Mouse (Mus musculus) testis, postnatal 10 days (tissue): Measurements from ENCODE around the gene Etv2.

Experiments used
- DNase-seq: peaks from one replicate; pipeline ENCODE4 v3.0.0; 2021; ENCODE audit warnings: low spot score

Etv2 gene

DNA sequence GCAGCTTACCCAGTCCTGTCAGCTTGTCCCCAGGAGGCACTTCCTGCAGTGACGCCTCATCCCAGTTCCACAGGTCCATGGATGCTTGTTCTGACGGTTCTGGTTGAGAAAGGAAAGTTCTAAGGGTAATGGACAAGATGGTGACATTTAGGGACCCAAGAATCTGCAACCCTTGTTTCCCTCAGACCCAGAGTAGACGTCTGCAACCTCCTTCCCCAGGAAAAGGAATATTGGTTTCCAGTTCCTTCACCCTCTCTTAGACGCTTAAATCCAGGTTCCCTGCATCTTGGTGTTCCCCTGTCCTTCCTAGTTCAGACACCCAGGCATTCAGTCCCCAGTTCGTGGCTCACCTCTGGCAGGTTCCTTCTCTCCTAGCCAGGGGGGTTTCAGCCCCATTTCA lies at the start of gene Etv2:
Etv2 (minus strand) TSS at position 101 of the 400 bp plus-strand sequence.
- no peak for DNase-seq

DNA sequence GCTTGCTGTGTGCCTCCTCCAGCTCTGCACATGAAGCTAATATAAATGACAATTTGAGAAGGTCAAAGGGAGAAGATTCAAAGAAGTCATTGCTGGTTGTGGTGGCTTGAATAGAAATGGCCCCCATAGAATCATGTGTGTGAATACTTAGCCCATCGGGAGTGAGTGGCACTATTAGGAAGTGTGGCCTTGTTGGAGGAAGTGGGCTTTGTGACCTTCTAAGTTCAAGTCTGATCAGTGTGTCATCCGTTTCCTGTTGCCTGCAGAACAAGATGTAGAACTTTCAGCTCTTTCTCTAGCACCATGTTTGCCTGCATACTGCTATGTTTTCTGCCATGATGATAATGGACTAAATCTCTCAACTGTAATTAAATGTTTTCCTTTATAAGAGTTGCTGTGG lies 47.8 kb upstream of the Etv2 start:
- DNase-seq: no peak

- DNase-seq: peak; percentile 72
Measured at GRCm38 (mm10) chr7:30681897-30682296, 46.2 kb upstream of the Etv2 start.

DNA sequence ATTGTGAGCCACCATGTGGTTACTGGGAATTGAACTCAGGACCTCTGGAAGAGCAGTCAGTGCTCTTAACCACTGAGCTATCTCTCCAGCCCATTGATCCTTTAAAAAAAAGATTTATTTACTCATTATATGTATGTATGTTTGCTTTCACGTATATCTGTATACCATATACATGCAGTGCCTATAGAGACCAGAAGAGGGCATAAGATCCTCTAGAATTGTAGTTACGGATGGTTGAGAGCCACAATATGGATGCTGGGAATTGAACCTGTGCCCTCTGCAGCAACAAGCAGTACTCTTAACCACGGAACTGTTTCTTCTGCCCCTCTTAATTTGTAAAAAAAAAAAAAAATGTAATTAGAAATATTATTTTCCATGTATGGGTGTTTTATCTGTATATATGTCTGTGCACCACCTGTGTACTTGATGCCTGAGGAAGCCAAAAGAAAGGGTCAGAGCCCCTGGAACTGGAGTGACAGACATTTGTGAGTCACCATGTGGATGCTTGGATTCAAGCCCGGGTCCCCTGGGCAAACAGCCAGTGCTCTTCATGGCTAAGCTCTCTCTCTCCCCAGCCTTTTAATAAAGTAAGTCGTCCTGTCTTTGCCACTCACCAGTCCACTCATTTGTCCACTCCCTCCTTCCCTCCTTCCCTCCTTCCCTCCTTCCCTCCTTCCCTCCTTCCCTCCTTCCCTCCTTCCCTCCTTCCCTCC lies 42.8 kb upstream of the Etv2 start:
- DNase-seq: peak; percentile 68

DNA sequence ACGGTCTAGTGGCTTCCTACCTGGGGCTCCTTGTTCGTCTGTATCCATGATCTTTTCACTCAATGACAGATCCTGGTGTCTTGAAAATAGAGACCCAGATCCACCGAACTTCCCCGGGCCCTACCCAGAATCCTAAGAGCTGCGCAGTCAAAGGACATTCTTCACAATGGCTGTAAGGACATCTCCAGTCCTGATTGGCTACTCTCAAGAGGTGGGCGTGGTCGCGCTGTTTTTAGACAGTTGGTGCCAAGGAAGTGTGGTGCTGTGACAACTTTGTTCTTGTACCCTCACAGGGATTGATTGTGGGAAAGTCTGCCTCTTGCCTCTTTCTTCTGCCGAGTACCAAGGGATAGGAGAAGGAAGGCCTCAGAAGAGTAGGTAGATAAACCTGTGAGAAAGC lies 35.8 kb upstream of the Etv2 start, which contains the start of gene Pmis2:
Pmis2 (minus strand) TSS at position 126 of the 400 bp plus-strand sequence.
- no peak for DNase-seq

- DNase-seq: no peak
Measured at GRCm38 (mm10) chr7:30669229-30669628, 33.6 kb upstream of the Etv2 start.

GRCm38 (mm10) chr7:30665321-30665720 lies 29.7 kb upstream of the Etv2 start:
- DNase-seq: no peak

- peak; percentile 93 for DNase-seq
Measured at GRCm38 (mm10) chr7:30664529-30665200, 29.0 kb upstream of the Etv2 start, which contains the start of gene Haus5. Gene Haus5 (minus strand): TSS chr7:30664994.

GRCm38 (mm10) chr7:30649591-30650540 lies 14.2 kb upstream of the Etv2 start, which contains the start of gene Rbm42:
Gene Rbm42 (minus strand): TSS chr7:30650317.
- peak; percentile 98 for DNase-seq

DNA sequence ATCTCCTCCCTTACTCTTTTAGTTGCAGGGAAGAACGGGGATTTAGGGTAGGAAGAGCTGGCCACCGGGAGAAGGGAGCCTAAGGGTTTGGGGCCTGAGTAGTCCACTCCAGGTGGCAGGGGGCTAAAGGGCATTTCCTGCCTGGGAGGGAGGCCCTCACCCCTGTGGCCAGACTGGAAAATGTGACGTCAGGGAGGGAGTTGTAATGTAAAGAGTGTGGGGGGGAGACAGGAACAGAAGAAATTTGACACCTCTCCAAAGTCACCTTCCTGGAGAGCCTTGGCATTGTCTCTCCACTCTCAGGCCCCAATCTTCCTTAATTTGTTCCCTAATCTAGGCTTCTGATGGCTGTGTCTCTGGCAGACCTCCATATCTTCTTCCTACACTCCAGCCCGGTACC lies 3.4 kb upstream of the Etv2 start:
- DNase-seq: no peak

- no peak for DNase-seq
Measured at GRCm38 (mm10) chr7:30636395-30636794, 743 bp upstream of the Etv2 start.

GRCm38 (mm10) chr7:30634621-30635020 lies 1.0 kb downstream of the Etv2 start:
- DNase-seq: peak; percentile 84

- no peak for DNase-seq
Measured at GRCm38 (mm10) chr7:30633762-30634412, 1.8 kb downstream of the Etv2 start.

DNA sequence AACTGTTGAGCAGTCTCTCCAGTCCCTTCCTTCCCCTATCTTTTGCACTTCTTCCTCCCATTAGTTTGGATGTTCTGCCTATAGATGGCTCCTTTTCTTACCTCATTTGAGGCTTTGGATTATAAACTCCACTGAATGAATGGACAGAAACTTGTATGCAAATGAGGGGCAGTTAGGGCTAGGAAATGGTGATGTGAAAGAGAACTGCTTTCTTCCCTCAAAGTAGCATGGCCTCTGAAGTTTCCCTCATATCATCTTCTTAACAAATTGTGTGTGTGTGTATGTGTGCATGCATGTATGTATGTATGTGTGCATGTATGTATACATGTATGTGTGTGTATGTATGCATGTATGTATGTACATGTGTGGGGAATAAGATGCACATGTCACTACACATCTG lies 6.6 kb downstream of the Etv2 start:
- DNase-seq: no peak

GRCm38 (mm10) chr7:30626647-30627046 lies 9.0 kb downstream of the Etv2 start:
- no peak for DNase-seq

GRCm38 (mm10) chr7:30625530-30626384 lies 9.9 kb downstream of the Etv2 start, which contains the start of gene Cox6b1:
Gene Cox6b1 (minus strand): TSS chr7:30626151.
- peak; percentile 91 for DNase-seq

GRCm38 (mm10) chr7:30619202-30619601 lies 16.4 kb downstream of the Etv2 start:
- DNase-seq: no peak

DNA sequence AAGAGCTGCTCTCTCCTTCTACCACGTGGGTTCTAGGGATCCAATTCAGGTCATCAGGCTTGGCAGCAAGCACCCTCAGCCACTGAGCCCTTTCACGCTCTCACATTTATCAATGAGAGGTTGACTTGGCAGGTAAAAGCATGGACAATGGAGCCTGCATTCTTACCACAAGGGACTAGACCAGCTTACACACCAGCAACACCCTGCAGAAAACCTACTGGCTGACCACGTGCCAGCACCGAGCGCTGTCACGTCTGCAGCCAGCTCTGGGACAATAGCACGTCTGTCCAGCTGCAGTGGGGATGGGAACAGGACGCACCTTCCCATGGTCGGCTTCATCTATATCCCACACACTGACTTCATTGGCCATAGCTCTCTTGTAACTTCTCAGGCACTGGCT lies 17.0 kb downstream of the Etv2 start:
- DNase-seq: no peak

GRCm38 (mm10) chr7:30615049-30615760 lies 20.4 kb downstream of the Etv2 start:
- peak; percentile 56 for DNase-seq

- no peak for DNase-seq
Measured at GRCm38 (mm10) chr7:30614454-30614853, 21.2 kb downstream of the Etv2 start.
